Mouse (Mus musculus) megakaryocyte, embryonic 14.5 days (primary cell): ENCODE measurements around the gene Vps13c.

Experiments used
- FLI1 ChIP-seq: IDR thresholded peaks from 2 replicates; pipeline ENCODE4 v1.6.1; 2012; ENCODE audit warnings: low read length, inconsistent platforms, mixed read lengths
- GATA1 ChIP-seq: IDR thresholded peaks from 3 replicates; pipeline ENCODE4 v1.6.1; 2012; ENCODE audit warnings: mixed read lengths, low read length, inconsistent platforms, borderline replicate concordance

DNA sequence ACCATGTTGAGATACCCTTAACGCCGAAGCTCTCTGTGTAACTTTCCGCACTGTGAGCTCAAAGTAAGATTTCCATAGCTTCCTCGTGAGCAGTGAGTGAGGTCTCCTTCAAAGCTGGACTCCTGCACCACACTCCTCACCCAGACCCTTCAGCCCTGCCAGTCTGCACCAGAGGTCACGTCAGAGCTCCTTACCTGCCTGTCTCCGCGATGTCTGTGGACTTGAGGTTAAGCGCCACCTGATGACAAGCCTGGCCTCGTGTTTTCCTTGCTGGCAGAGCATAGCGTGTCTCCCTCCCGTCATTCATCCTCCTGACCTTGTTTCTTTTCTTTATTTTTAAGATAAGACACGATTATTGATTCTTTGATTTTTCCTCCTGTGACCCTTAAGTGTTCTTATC is 9.2 kb downstream of the Vps13c start:
- TF ChIP-seq GATA1 (no peak), FLI1 (no peak)
